Mouse (Mus musculus): ENCODE results near the gene Robo2.

Gene Robo2

DNA sequence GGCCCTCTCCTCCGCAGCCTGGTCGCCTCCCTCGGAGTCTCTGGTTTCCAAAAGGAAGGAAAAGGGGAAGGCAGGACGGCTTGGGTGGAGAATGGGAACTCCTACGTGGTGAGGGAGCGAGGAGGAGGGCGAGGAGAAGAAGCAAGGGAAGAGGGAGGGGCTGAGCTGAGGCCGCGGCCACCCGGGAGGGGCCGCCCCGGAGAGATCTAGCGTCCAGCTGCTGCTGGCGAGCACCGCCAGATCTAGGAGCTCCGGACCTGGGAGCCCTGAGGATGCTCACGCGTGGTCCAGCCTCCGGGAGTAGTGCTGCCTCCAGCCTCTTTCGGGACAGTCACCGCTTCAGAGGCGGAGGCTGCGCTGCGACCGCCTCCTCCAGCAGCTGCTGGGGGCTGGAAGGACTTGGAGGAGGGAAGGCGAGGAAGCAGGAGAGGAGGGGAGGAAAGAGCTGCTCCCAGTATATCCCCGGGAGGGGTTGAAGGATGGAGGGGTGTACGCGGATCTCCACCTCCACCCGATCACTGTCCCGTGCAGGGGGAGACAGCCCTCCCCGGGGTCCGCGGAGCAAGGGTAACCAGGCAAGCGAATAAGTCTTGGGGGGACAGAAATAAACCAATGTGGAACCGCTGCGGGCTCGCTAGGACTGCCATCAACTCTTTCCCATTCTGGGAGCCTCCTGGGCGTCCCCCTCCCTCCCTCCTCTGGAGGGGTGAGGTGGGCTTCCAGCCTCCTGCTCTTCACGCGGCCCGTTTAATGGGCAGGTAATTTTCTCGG, at the start of gene Robo2:
Gene Robo2 (minus strand): TSS at position 345 of the 771 bp plus-strand sequence.
- no peak for DNase-seq (ENCODE audit: extremely low read depth, low read depth)

DNA sequence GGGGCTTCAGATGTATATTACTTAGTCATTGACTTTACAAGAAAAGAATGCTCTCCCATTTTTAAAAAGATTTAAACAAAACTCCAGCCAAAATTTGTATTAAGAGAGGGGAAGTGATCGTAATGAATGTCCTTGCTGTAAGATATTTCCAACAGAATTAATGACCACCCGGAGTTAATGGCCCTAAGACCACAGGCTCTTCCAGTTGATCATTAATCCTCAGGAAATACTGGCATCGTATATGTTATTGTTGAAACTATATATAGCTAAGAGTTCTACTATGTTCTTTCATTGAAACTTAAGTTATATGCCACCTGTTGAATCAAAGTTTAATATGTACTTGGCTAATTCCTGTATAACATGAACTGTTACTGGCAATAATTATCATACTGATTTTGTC, 46.5 kb upstream of the Robo2 start:
- DNase-seq (ENCODE audit: extremely low read depth, low read depth), result no peak

DNA sequence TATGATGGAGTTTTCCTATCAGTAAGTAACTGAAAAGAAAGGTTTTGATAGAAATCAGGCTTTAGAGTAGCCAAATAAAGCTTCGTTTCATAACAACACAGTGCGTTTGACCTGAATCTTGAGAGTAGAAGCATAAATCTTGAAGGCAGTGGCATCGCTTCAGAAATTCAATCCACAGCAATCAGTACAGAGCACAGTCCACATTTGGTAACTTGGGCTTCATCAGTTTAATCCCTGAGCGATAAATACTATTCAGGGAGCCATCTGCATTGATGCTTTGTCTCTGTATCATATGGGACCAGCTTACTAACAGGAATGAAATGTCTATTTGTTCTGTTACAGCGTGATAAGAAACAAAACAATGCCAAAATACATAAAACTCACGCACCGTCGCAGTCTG, 46.1 kb upstream of the Robo2 start:
- no peak for DNase-seq (ENCODE audit: extremely low read depth, low read depth)

DNA sequence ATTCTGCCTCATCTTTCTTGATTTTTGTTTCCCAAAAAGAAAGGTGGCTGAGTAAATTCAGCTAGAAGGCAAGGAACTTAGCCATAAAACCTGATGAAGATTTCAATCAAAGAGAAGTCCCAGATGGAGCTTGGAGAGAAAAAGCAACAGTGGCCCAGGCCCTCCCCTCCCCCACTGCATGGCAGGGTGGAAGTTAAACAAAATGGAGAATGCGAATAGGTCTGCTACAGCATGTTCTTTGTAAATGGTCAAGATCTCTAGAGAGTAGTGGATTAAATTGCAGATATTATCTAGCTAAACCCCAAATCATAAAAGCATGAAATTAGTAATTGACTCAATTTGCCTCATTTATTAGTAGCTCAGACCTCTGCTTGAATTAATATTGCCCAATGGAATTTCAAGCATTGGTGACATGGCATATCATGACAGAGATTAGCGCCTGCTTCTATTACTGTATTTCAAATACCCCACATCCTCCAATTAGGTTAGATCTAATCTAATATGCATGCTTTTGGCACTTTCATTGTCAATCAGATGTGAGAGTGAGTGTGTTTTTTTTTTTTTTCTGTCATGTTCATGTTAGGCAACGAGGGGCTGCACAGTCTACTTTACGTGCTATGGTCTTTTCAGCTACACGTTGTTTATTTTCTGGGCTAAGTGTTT, 45.3 kb upstream of the Robo2 start:
- no peak for DNase-seq (ENCODE audit: extremely low read depth, low read depth)

DNA sequence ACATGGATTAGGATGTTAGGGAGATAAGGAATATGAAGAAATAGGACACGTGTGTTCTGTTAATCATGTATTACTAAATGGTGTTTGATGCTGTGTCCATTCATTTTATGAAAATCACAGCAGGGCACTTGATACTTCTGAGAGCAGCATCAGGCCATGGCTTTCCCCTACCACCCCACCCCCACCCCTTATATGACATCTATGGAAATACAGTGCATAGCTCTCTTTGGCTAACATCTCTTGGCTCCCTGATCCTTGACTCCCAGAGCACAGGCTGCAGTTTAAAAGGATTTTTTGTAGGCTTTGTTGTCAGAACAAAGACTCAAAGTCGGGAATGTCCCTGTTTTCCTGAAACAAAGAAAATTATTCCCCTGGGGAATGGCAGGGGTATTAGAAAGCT, 43.6 kb upstream of the Robo2 start:
- no peak for DNase-seq (ENCODE audit: extremely low read depth, low read depth)

DNA sequence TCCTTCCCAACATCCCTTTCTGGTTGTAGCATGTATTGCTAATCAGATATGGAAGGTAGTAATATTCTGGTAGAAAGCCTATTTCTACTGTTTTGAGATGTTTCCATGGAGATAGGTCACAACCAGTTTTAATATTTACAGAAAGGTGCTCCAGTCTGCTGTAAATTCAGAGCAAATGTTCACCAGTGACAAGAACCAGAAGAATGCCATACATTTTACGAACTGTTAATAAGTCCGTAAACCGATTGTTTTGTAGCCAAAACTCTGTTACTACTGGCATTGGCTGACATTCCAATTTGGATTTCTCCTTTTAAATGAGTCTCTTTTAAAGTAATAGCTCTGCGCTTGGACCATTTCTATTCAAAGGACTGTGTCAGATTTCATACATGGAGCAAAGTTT, 36.4 kb upstream of the Robo2 start:
- DNase-seq (ENCODE audit: extremely low read depth, low read depth), result no peak

DNA sequence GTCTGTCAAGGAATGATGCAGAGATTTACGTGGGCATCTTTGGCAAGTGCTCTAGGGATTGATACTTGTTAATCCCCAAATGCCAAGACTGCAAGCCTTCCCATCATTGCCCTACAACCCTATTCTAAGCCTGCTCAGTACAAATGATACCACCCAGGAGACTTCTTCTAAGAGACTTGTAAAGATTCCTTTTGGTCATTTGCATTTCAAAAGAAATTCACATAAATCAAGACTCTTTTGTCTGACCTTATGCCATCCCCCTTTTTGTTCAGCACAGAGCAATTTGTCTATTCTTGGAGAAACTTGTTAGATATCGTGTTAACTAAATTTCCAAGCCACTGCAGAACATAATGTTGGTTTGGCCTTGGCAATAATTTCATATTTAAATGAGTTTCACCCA, 15.4 kb upstream of the Robo2 start:
- no peak for DNase-seq (ENCODE audit: extremely low read depth, low read depth)

DNA sequence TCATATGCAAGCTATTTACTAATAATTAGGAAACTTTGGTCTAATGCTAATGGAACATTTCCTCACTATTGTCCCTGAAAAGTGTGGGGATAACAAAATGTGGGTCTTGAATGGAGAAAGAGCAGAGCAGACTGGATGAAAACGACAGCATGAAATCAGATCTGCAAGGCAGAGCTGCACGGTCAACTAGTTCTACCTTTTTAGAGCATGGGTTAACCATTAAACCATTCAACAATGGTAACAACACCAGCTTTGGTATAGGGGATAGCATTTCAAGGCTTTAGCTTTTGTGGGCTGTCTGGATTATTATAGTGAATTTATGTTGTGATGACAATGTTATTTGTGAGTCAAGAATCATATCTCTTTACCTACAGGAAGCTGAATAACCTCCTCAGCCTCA, 8.7 kb upstream of the Robo2 start:
- no peak for DNase-seq (ENCODE audit: extremely low read depth, low read depth)

DNA sequence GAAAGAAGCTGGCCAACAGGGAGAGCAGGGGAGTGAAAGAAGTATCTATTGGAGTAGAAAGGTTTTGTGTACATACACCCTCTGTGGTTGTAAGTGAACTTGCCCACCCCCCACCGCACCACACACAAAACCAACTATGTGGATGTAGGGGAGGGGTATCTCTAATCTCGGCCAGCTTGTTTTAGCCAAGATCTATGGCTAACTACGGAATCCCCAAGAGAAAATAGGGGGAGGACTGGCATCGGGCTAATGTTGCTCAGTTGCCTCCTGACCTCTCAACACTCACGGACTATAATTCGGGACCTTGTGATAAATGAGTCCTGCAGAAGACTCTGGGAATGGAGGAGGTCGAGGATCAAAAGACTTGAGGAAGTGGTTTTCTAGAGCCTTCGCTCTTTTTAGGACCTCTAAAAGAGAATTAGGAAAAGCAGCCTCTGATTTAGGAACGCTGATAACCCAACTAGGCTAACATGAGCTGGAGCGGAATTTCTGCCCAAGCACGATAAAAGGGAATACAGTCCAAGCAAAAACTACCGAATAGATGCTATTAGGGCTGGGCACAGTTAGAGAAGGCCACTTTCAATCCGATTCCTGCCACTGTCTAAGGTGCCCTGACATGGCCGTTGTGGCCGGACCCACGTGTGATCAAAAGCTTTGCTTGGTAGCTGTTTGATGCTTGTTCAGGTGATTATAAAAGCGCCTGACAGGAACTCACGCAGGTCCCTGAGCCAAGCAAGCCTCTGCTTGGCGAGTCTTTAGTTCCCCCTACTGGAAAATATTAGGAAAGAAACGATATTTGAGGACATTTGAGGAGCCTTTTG, 1.1 kb upstream of the Robo2 start:
- no peak for DNase-seq (ENCODE audit: extremely low read depth, low read depth)

DNA sequence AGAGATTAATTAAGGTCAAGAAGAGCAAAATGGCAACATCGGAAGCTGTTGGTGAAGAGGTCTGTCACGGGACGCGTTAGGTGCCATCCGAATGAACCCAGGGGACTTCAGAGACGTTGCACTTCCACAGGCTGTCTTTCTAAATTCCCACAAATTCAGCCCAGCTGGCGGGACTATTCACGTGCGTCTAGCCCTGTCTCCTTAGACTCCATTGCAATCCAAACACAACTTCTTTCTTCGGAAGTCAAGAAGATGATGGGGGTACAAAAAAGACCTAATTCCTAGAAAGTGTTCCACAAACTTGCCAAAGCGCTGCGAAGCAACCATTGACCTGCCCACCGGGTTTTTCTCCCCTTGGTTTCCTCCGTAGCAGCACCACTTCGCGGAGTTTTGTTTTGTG, 604 bp downstream of the Robo2 start:
- no peak for DNase-seq (ENCODE audit: extremely low read depth, low read depth)

DNA sequence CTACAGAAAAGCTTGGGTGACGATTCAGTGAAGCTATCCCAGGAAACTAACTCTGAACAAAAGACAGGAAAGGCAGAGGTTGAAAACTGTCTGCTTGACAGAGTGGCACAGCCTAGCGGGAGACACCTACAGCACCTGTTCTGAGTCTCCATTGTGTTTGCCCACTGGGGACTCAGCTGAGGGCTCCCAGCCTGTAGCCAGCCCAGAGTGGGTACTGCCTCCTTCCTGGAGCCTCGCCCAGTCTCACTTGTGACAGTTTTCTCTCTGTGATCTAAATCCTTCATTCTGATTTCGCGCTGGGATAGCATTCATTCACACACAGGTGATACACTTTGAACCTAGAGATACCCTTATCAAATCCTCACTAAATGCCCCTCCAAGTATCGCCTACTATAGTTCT, 1.5 kb downstream of the Robo2 start:
- no peak for DNase-seq (ENCODE audit: extremely low read depth, low read depth)

DNA sequence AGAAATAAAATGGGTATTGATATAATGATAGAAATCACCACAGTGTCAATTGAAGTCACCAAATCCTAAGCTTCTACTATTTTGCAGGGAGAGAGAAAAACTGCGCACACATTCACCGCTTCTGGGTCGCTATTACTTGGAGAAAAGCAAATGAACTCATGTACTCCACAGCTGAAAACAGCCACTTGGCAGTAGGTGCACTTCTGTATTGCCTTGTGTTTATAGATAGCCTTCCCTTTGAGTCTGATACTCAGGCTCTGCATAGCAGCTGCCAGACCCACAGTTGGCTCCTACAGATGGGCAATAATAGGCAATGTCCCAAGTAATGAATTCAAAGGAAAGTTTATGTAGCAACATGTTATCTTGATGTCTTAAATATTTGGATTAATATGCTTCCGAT, 2.1 kb downstream of the Robo2 start:
- no peak for DNase-seq (ENCODE audit: extremely low read depth, low read depth)

DNA sequence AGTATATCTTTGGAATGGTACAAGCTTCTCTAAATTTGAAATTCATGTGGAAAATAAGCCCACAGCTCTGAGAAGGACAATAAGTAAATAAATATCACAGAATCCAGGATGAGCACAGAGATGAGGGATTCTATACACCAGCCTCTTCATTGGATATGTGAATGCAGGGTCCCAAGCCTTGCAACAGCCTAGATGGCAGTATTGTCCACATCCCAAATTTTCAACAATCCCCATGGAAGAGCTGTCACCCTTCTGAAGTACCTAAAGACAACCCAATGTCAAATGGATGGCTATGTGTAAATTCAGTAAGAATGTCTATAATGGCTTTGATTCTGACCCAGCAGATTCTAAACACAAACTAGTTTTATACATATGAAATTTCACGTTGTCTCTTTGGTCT, 3.1 kb downstream of the Robo2 start:
- no peak for DNase-seq (ENCODE audit: extremely low read depth, low read depth)

DNA sequence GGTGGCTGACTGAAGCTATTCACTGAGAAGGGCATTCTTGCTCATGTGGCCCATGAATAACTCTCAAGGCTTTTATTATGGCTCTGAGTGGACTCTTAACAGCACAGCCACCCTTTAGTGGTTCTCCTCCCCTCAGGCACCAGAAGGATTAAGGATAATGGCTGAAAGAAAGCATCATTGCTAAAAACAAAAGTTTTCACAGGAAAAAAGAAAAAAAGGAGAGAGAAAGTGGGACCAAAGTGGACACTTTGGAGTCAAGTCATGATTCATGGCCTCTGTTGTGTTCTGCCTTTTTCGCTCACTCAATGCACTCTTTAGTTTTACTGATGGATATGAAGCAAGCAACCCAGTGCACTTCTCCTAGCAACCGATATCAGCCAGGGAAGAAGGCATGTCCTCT, 14.3 kb downstream of the Robo2 start:
- no peak for DNase-seq (ENCODE audit: extremely low read depth, low read depth)

DNA sequence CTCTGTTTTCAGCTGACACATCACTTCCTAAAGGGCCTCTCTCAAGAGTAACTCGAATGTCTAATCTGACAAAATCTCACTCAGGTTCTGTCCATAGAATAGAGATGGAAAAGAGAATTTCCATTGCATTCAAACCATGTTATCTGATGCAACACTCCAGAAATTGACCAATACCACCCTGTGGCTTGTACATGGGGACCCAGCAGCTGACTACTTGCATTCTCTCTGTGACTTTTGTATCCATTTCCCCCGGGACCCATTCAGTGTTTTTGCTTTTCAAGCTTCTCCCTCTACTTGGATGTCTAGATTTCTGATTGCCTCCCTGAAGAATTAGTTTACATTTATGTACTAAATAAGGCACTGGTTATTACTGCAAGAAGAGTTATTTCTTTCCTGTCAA, 15.9 kb downstream of the Robo2 start:
- no peak for DNase-seq (ENCODE audit: extremely low read depth, low read depth)

DNA sequence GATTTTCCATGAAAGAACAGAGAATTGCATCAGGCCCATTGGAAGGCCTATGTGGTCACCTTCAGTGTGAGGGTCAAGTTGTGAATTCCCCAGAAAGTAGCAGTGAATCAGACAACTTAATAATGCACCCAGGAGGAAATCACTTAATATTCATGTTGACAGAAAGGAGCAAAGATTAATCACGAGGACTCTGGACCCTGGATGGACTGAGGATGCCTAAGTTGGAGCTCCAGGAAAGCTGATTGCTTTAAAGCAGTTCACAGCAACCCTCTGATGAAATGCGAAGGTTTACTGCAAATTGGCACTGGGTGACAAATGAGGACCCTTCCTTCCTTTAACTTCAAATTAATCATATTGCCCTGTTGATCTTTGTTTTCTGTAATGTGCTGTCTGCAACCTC, 32.2 kb downstream of the Robo2 start:
- no peak for DNase-seq (ENCODE audit: extremely low read depth, low read depth)

DNA sequence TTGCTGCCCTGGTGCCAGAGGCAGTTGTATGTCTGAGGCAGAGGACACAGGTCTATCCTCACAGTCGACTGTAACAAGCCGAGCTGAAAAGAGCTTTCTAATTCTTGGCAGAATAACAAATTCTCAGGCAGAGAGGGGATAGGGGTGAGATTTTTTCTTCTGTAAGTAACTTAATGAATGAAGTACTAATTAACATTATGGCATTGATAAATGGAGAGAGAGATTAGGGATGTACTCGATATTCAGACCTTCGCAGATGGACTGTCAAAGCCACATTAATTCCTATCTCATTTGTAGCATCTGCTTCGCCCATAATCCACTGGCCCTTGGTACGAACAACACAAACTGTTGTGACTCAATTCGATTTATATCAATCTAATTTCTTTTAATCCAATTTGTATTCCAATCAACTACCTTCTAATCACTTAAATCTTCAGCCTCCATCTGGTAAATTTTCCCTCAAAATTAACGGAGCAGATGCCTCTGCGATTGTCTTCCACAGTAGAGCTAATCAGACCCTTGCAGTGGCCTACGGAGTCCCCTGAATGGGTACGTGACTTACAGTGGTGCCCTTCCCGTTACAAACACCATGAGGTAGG, 36.2 kb downstream of the Robo2 start:
- no peak for DNase-seq (ENCODE audit: extremely low read depth, low read depth)

DNA sequence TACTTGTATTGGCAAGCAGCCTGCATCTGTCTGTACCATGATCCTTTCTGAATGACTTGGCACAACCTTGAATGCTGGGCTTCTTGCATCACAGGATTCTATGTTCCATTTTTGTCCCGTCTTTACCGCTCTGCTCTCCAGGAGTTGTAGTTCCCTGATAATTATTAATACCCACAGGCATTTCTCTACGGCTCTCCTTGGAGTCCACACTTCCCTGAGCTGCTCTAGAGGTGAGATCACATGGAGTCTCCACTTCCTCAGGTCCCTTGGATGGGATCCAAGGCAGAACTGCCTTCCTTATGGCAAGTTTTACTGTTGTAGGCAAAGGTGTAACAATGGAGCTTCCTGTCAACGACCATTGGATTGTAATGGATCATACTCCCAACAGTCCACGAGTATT, 37.1 kb downstream of the Robo2 start:
- DNase-seq (ENCODE audit: extremely low read depth, low read depth), result no peak

DNA sequence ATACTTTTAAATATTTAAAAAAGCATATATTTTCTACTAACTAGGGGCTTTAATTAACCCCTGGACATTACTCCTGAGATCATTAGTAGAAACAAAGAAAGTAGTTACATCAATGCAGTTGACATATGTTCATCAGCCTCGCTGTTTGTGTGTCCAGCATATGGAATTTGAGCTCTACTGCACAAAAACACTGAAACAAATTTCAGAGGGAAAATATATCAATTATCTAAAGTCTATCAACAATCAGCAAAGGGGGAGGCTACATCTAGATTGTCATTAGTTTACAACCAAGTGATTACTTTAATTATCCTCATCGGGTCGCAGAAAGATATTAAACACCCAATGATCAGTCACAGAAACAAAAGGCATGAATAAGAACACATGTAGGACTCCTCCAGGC, 38.2 kb downstream of the Robo2 start:
- no peak for DNase-seq (ENCODE audit: extremely low read depth, low read depth)

DNA sequence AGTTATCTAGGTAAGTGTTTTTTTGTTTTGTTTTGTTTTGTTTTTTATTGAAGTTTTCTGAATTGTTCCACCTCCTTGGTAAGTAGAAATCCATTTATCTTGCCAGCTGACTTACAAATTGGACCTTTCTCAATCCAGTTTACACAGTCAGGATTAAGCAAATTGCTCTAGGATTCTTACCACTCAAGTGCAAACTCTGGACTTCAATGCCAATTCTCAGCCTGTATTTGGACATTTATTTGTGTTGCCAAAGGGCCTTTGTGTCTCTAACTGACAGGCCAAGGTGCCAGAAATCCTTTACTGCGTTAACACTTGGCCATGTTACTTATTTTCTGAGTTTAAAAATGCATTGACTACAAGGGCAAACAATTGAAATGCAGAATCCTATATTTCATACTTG, 38.7 kb downstream of the Robo2 start:
- no peak for DNase-seq (ENCODE audit: extremely low read depth, low read depth)

DNA sequence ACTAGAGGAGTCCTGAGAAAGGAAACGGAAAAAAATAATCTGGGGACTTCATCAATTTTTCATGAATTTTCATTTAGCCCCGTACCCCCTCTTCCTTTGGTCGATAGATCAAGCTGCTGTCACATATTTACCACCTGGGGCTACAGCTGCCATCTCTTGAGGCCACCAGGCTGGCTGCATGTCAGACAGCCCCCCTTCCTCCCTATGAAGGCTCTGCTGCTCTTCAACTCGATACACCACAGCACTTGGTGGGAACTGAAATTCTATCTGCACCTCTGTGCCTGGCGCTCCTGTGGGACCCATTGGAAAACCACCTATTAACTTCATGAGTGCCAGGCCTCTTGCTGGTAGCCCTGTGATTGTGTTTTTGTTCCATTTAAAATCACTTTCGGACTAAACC, 63.2 kb downstream of the Robo2 start:
- DNase-seq (ENCODE audit: extremely low read depth, low read depth), result no peak
